Mouse (Mus musculus): Measurements from ENCODE around the gene Tldc2. TPM values are rescaled to one million over a fixed set of nuclear protein-coding genes. Genes with fewer than 3 reads are reported as not detected.

The Tldc2 gene
- total and polyA plus RNA-seq, 3 experiments: not detected

DNA sequence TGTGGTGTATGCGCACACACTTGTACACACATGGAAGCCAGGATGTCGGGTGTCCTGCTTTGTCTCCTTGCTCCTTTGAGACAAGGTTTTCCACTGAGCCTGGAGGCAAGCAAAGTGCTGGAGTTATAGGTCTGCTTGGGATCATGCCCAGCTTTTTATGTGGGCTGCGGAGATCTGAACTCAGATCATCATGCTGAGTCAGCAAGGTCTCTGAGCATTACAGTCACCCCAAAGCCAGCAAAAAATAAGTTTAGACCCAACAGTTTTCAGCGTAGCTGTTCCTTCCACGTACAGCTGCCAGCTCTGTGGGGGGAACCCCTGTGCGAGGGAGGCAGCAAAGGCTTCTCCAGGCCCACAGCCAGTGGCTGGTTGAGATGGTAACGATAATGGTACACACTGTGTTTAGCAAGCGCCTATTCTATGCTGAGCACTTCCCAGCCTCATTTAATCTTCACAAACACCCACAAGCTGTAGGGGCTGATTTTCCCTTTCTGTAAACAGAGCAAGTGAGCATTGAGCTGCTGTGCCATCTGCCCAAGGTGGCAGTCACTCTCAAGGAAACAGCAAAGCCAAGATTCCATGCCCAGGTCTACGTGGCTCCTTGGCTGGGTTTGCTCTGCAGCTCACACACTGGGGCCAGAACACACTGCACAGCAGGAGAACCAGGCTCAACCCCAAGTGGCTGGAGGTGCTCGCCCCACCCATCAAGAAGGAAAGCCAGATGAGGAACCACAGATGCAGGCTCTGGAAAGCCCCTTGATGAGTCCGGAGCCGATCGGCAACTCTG lies 38.3 kb upstream of the Tldc2 start:
- Histone ChIP-seq H3K79me2 (replicated peaks; ENCODE audit: control insufficient read depth, extremely low read depth, insufficient read depth, poor library complexity, severe bottlenecking) (no peaks in the 10 kb centered on the region), H3K36me3 (replicated peaks in 1 of 2; ENCODE audit: control insufficient read depth in 1 of 2, insufficient read depth in 1 of 2, low read length in 1 of 2) (peaks cover 0 to 13% of the 10 kb centered on the region in 2 experiments), H3K9me3 (replicated peaks; ENCODE audit: low read length) (peaks cover 4% of the 10 kb centered on the region), H3K4me2 (ENCODE audit: insufficient read depth, low read depth, poor library complexity, severe bottlenecking) (peak overlapping the region; percentile 2; the same call in 1 of the 2 replicates), H3K9ac (ENCODE audit: insufficient read depth, low read depth) (no peak overlapping the region), H3K27ac (ENCODE audit: insufficient read depth, low read depth) (no peak overlapping the region), H3K4me1 (ENCODE audit: control insufficient read depth in 1 of 2, insufficient read depth in 2 of 2) (peaks cover 8 to 33% of the 10 kb centered on the region in 2 experiments), H3K4me3 (replicated peaks in 1 of 3; ENCODE audit: low read depth in 2 of 3, low read length in 2 of 3, poor library complexity in 1 of 3) (no peak overlapping the region), H3K27me3 (replicated peaks) (no peaks in the 10 kb centered on the region)
- DNase-seq (ENCODE audit: extremely low read depth): peak; percentile 73
- in situ Hi-C loops (cut with MboI; ENCODE audit: low pct_ligation_motif_present, low pct_unique_long_range_greater_than_20kb, low sequenced_read_pairs): no loop called here
- dilution Hi-C loops (cut with MboI; ENCODE audit: extremely low pct_ligation_motif_present, extremely low pct_unique_long_range_greater_than_20kb, low sequenced_read_pairs): no loop called here
- no peak for TF ChIP-seq TBP (conservative IDR thresholded peaks at IDR 0.05; ENCODE audit: low read depth, low read length)
- TF ChIP-seq POLR2AphosphoS2 (IDR thresholded peaks at IDR 0.05; ENCODE audit: low read depth, low read length): no peak
- TF ChIP-seq CHD1 (IDR thresholded peaks at IDR 0.05; ENCODE audit: low read depth, low read length): no peak
- no peak for TF ChIP-seq CHD2 (IDR thresholded peaks at IDR 0.05; ENCODE audit: low read length)
- TF ChIP-seq MAZ (IDR thresholded peaks at IDR 0.05; ENCODE audit: low read depth, low read length): 0 out of 2 replicates have a peak, but pooled peaks have one; percentile 45
- no peak for TF ChIP-seq JUN (IDR thresholded peaks at IDR 0.05; ENCODE audit: insufficient read depth, low read depth, low read length)
- TF ChIP-seq JUND (conservative IDR thresholded peaks at IDR 0.05; ENCODE audit: low read depth, low read length): no peak
- TF ChIP-seq MAX (IDR thresholded peaks at IDR 0.05; ENCODE audit: low read length): 0 out of 2 replicates have a peak, but pooled peaks have one; percentile 22
- TF ChIP-seq PAX5 (IDR thresholded peaks at IDR 0.05; ENCODE audit: low read length): no peak
- TF ChIP-seq EP300 (IDR thresholded peaks at IDR 0.05; ENCODE audit: low read length): 0 out of 2 replicates have a peak, but pooled peaks have one; percentile 18
- peak; percentile 89 for TF ChIP-seq MAFK (IDR thresholded peaks at IDR 0.05; ENCODE audit: insufficient replicate concordance, low read length)
- no peak for TF ChIP-seq ZKSCAN1 (IDR thresholded peaks at IDR 0.05; ENCODE audit: borderline replicate concordance, low read depth, low read length)
- no peak for TF ChIP-seq MEF2A (IDR thresholded peaks at IDR 0.05; ENCODE audit: borderline replicate concordance, low read depth, low read length)
- no peak for TF ChIP-seq BHLHE40 (IDR thresholded peaks at IDR 0.05; ENCODE audit: low read depth, low read length)
- TF ChIP-seq NRF1 (IDR thresholded peaks at IDR 0.05; ENCODE audit: low read depth, low read length): no peak
- no peak for TF ChIP-seq USF1 (IDR thresholded peaks at IDR 0.05; ENCODE audit: low read depth, low read length)
- no peak for TF ChIP-seq MXI1 (IDR thresholded peaks at IDR 0.05; ENCODE audit: low read depth, low read length)

DNA sequence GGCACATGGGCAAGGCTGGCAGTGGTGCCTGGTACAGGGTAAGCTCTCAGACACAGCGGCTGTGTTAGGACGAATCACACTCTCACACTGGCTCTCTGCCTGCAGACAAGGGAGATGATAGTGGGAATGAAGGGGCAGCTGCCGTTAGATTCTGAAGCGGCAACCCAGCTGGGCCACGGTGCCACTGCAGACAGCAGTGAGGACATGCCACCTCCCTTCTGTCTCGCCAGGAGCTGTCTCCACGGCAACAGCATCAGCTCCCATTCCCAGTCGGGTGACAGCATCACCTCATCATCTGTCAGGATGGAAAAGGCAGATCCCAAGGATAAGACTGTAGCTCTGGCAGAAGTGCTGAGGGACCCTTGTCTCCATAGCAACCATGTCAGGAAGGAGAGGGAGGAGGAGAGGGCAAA lies 37.0 kb upstream of the Tldc2 start:
- no peak overlapping the region for H3K9ac ChIP-seq (ENCODE audit: insufficient read depth, low read depth)
- H3K27ac ChIP-seq (ENCODE audit: insufficient read depth, low read depth): no peak overlapping the region
- TF ChIP-seq EP300 (IDR thresholded peaks at IDR 0.05; ENCODE audit: low read length): no peak
- no peak for TF ChIP-seq GABPA (IDR thresholded peaks at IDR 0.05; ENCODE audit: insufficient replicate concordance, low read depth, low read length)
- no peak for TF ChIP-seq ZC3H11A (IDR thresholded peaks at IDR 0.05; ENCODE audit: low read depth, low read length)
- TF ChIP-seq ETS1 (conservative IDR thresholded peaks at IDR 0.05; ENCODE audit: low read depth, low read length): no peak
- TF ChIP-seq TCF12 (IDR thresholded peaks at IDR 0.05; ENCODE audit: low read depth, low read length): no peak
- TF ChIP-seq IRF4 (IDR thresholded peaks at IDR 0.05; ENCODE audit: low read depth, low read length): no peak
- TF ChIP-seq ZNF384 (IDR thresholded peaks at IDR 0.05; ENCODE audit: low read depth, low read length): no peak
- TF ChIP-seq SIN3A (IDR thresholded peaks at IDR 0.05; ENCODE audit: low read length): no peak
- no peak for TF ChIP-seq CTCF (conservative IDR thresholded peaks at IDR 0.05 in 1 of 2, IDR thresholded peaks at IDR 0.05 in 1 of 2; ENCODE audit: low read depth in 2 of 2, low read length in 2 of 2)
- no peak for TF ChIP-seq KAT2A (IDR thresholded peaks at IDR 0.05; ENCODE audit: insufficient replicate concordance, low read length)
- no peaks in the 10 kb centered on the region for H3K79me2 ChIP-seq (replicated peaks; ENCODE audit: control insufficient read depth, extremely low read depth, insufficient read depth, poor library complexity, severe bottlenecking)
- peaks cover 0 to 11% of the 10 kb centered on the region in 2 experiments for H3K36me3 ChIP-seq (replicated peaks in 1 of 2; ENCODE audit: control insufficient read depth in 1 of 2, insufficient read depth in 1 of 2, low read length in 1 of 2)
- in situ Hi-C loops (cut with MboI; ENCODE audit: low pct_ligation_motif_present, low pct_unique_long_range_greater_than_20kb, low sequenced_read_pairs): no loop called here
- no peaks in the 10 kb centered on the region for H3K27me3 ChIP-seq (replicated peaks)
- no peak for DNase-seq (ENCODE audit: extremely low read depth)
- H3K4me2 ChIP-seq (ENCODE audit: insufficient read depth, low read depth, poor library complexity, severe bottlenecking): no peak overlapping the region
- no peak overlapping the region for H3K4me3 ChIP-seq (replicated peaks in 1 of 3; ENCODE audit: low read depth in 2 of 3, low read length in 2 of 3, poor library complexity in 1 of 3)
- dilution Hi-C loops (cut with MboI; ENCODE audit: extremely low pct_ligation_motif_present, extremely low pct_unique_long_range_greater_than_20kb, low sequenced_read_pairs): no loop called here
- peaks cover 4% of the 10 kb centered on the region for H3K9me3 ChIP-seq (replicated peaks; ENCODE audit: low read length)
- H3K4me1 ChIP-seq (ENCODE audit: control insufficient read depth in 1 of 2, insufficient read depth in 2 of 2): peaks cover 8 to 41% of the 10 kb centered on the region in 2 experiments

All from CH12.LX (cell line).